Mouse (Mus musculus) gastrocnemius, postnatal 4 days (tissue): ENCODE data around the gene Fos. TPM values are rescaled to one million over a fixed set of nuclear protein-coding genes. Genes with fewer than 3 reads are reported as not detected.

Experiments used
- DNase-seq, 2 experiments: peaks; one replicate each; pipeline ENCODE4 v3.0.0; 2021 to 2022; ENCODE audit warnings: low spot score in 2 of 2, mixed read lengths in 2 of 2
- total RNA-seq, 2 experiments: library from RNA; stranded (reverse); gene quantifications; 2 replicates each; pipeline ENCODE4 v1.2.3; 2021

Gene Fos
- total RNA-seq, 2 experiments from 2014 or later: 19.0 to 20.0 TPM

DNA sequence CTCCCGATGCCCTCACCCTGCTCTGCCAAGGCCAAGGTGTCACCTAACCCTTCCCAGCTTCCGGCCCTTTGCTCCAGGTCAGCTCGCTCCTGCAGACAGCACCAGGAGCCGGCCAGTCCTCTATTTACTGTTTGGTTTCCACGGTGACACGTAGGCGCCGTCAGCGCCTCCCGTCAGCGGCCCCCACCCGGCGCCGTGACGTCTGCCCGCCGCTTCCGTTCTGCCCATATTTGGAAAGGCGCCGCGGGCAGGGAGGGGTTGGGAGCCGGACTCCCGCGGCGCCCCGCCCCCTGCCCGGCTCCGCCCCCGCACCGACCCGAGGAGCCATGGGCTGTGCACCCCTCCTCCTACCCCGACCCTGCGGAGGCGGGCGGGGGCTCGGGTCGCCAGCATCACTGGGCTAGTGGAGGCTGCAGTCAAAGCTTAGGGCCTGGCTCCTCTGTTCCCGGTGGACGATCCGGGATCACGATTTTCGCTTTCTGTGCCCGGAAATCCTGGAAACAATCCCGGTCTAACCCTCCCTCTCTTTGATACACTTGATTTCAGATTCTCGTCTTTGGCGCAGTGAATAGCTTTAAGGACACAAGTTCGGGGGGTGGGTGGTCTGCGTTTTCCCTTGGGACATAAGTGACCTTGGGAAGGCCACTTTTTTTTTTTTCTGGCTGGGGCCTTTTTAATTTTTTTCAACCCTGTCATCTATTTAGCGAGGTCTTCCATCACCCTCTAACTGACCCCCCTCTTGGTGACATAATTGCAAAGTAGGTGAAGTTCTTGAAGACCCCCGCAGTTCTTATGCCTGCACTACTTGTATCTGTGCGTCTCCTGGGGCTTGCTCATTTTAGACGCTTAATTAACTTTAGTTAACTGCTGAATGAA is 12.4 kb downstream of the Fos start:
- peak; percentile 97 to 98 for DNase-seq

DNA sequence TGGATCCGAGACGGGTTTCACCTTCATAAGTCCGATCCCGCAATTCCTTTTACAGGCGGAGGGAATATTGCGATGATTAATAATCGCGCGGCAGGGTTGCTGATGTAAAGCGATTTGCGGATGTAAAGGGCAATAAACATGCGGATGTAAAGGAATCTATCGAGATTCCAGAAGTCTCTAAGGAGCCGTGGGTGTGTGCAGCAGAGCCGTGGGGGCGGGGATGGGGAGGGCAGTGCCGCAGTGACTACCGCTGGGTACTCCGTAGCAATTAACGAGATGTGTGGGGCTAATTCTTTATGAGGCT is 13.0 kb downstream of the Fos start:
- no peak for DNase-seq

DNA sequence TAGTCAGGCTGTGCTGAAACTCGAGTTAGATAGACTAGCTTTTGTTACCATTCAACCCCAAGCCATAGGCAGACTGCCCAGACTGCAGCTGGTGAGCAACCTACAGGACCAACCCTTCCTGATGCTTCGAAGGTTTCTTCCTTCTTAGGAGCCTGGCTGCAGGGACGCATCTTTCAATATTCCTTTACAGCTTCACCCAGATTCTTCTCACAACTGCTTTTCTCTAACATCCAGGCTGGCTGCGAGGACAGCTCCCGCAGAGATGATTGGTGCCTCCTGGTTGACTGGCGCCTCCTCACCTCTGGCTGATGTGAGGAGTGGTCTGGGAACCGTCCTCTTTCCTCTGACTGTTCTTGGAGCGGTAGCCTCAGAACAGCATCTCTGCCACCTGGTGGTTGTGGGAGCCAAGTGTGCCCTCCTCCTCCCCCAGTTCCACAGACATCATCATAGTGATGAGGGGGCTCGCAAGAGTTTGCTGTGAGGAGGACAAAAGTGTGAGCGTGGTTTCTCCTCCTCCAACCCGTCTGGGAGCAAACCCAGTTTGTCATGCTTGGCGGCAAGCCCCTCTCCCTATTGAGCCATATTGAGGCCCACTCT is 14.0 kb downstream of the Fos start:
- DNase-seq: peak in 1 of 2 experiments; percentile 64

DNA sequence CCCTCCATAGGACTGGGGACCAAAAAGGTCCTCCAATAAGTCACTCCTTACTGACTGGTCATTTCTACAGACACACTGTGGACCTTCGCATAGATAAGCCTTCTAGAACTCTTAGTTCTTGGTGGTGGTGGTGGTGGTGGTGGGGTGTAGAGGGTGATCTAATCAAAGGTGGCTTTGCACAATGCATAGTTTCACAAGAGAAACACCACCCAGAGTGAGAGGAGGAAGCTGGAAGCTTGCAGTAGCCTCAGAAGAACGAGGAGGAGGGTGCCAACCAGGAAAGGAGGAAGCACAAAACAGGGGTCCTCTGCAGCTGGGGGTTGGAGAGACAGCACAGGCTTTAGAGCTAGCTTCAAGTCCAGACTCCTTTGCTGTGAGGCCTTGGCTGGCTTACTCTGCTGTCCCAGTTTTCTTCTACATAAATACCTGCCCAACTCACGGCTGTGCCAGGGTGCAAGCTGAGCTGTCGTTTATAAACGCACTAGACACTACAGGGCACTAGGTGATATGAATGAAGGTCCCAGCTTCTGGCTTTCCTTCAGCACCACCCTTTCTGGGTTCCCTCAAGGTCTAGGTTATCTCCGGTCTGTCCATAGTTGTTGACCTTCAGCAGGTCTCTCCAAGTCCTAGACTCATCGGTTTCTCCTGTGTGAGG is 15.7 kb downstream of the Fos start:
- no peak for DNase-seq

DNA sequence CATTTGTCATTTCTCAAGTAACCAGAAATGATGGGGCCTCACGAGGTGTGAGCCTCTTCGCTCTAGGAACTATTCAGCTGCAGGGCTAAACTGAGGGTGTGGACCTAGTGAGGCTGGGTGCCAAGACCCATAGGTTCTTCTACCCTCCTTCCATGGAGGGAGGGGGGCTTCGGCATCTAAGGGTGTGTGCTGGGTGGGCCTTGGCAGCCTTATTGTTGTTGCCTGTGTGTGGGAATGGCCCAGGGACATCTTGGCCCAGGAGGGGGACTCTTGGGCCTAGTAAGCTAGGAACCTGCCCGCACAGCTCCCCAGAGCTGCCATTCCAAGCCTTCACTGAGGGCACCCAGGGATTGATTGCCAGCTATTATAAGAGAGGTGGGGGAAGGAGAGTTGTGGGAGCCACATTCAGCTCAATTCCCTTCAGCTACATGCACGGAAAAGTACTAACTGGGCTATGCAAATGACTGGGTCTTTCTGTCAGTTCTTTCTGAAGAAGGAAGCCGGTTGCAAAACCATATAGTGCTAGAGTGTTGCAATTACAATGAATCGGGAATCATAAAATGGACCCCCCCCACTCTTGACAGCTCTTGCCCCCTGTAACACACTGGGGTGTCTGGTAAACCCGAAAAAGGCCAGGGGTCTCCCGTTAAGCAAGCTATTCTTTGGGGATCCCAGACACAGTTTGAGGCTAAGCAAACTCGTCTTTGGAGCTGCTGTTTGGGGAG is 16.6 kb downstream of the Fos start:
- no peak for DNase-seq

DNA sequence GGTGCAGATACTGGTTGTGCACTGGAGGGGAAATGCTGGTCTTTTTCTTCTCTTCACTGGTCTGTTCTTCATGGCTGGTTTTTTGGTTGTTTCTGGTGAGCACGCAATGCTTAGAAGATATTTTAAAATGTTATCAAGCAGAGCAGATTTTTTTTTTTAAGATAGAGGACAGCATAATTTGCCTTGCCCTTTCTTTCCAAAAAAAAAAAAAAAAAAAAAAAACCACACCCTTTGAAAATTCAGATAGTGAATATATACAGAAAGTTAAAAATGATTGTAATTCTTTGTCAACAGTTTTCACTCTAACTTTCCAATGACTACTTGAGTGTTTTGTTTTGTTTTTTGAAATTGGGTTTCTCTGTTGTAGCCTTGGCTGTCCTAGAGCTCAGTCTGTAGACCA is 17.3 kb downstream of the Fos start:
- no peak for DNase-seq

DNA sequence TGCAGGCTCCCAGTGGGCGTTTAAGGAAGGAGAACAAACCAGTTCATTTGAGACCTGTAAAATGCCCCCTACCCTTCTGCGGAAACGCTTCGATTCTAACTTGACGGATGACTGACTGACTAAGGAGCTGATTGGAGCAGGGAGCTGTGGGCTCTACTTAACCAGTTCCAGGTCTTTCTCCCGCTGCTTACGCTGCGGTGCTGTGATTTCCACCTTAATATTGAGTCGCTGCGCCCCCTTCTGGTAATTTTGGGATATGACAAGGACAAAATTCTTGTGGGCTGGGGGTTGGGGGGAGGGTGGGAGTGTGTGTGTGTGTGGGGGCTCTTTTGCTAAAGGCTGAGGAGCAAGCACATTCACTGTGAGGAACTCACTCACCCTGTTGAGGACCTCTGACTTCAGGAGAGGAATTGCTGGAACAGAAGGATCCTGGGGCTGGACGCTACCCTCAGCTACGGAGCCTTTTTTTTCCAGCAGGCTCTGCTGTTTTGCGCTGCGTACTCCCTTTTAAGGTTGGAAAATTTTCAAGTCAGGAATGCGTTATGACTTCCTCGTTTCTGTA is 18.5 kb downstream of the Fos start:
- peak in 1 of 2 experiments; percentile 63 for DNase-seq

DNA sequence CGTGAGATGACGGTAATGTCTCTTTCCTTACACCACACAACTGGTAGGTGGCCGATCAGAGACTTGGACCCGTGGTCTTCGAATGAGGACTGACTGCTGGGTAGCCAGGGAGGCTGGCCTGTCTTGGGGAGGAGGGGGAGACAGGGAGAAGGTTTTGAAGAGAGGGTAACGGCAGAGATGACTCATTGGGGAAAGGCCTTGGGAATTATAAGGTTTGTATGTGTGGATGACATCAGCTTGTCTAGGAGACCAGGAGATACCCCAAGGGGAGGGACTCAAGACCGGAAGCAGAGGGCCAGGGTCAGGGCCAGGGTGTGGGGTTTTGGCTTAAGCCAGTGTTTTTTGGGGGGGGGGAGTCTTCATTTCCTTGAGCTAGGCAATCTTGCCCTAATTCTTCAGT is 22.6 kb downstream of the Fos start:
- DNase-seq: no peak

DNA sequence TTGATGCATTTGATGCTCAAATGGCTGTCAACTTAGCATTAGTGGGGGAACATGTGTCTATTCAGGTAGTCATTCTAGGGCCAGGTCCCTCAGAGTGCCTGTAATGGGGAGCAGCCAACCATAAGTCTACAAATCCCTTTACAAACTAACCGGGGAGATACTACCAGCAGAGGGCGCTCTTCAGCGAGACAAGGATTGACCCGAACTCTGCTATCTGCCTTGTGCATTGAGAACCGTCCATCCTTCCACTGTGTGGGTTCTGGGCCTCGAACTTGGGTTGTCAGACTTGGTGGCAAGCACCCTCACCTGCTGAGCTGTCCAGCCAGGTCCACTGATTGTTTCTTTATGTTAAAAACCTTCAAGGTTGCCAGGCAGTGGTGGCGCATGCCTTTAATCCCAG is 23.1 kb downstream of the Fos start:
- peak; percentile 56 to 76 for DNase-seq

DNA sequence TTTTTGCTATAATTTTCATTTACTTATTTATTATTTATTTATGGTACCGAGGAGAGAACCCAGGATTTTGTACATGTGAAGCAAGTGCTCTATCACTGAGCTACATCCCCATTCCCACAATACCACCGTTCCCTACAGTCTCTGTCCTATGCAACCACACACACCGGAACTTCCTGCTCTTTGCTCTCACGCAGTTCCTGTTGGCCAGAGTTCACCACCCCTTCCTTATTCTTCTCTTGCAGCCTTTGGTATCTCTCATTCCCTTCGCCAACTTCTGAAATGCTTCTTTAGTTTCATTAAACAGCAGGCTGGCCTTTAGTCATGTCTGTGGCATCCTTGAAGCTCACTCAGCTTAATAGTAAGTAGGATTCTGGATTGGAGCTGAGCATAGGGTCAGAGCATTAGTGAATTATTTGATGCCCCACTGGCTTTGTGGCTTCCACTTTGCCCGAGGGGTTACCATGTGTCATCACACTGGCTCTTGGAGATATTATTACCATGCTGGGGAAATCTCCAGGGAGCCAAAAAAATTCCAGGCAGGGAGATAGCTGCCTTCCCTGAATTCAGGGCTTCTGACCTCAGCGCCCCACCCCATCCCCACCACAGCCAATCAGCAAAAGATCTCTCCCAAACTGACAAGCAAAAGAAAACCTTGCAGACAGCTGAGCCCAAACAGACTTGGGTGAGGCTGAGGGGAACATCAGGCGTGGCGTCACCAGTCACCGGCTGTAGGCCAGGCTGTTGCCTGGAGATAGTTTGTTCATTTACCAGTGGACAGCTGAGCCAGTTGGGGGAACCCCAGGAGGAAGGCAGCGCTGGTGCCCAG is 23.8 kb downstream of the Fos start:
- peak in 1 of 2 experiments; percentile 55 for DNase-seq

DNA sequence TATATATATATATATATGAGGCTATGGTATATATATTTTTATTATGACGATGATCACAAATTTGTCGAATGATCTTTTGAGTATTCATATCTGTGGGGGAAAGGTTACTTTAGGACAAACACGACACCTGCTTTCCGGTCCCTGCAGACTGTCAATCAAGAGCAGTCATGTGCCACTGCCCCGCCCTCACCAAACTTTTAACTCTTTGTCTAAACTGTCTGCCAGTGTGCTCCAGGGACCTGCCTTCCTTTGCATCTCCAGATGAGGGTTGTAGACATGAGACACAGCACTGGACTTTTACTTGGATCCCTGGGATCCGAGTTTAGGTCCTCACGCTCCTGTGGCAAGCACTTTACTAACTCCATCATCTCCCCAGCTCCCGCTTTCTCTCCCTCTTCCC is 25.3 kb downstream of the Fos start:
- DNase-seq: no peak

DNA sequence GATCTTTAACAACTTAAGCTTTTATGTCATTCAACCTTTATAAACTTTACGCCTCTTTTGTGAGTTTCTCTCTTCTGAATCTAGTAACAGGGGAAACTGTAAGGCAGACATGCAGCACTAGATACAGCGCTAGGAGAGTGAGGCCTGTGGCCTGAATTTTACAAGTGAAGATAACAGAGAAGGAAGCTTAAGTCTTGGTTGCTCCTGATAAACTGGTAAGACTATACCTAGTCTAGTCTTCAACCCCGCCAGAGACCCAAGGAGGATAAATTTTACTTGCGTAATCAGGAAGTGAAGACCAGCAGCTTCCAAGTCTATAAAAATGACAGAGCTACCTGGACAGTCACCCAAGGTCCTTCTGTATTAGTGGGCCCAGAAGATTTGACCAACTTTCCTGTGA is 29.0 kb downstream of the Fos start:
- no peak for DNase-seq

DNA sequence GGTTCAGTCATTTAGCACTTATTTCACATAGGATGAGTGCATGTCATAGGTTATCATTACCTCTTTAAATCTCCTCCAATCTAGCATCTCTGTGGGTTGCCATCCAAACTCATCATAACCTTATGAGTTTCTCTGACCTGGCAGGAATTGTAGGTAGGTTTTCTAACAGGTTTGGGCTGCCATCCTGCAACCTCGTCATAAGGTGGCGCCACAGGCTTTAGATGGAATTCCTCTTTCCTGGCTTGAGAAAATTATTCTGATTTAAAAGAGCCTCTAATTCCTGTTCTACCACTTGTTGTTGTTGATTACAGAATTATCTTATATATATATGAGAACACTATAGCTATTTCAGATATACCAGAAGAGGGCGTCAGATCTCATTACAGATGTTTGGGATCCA is 34.5 kb downstream of the Fos start:
- peak in 1 of 2 experiments; percentile 18 for DNase-seq

DNA sequence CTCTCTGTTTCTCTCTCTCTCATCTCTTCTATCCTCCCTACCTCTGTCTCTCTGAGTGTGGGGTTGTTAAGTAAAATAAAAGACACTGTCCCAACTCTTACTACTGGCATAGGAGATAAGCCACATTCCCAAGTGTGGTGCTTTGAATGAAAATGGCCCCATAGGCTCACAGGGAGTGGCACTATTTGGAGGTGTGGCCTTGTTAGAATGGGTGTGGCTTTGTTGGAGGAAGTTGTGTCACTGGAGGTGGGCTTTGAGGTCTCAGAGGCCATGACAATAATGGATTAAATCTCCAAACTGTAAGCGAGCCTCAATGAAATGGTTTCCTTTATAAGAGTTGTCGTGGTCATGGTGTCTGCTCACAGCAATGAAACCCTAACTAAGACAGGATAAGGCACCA is 36.3 kb downstream of the Fos start:
- no peak for DNase-seq

DNA sequence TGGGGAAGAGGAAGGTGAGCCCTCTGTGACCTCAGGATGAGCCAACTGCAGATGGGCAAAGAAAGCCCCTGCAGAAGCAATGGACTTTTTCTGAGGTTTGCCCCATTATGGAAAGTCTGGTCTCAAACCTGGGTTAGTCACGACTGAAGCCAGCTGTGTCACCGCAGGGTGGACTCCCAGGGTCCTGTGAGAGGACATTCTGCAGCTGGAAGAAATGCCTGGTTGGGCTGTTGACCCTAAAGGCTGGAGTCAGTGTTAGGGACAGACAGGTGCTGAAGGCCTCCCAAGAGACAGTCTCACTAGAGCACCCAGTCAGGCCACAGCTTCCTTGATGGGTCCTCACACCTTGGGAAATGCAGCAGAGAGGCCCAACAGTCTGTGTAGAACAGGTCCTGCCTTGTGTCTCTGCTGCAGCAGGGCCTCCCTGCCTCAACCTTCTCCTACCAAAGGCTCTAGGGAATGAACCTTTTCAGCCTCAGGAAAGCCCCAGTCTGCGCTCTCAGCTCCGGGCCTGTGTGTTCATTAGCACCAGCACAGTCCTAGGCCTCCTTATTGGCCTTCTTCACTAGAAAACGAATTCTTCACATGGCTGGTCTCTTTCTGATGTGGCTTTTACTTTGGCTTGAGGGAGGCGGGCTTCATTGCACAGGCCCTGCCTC is 40.2 kb downstream of the Fos start:
- no peak for DNase-seq

DNA sequence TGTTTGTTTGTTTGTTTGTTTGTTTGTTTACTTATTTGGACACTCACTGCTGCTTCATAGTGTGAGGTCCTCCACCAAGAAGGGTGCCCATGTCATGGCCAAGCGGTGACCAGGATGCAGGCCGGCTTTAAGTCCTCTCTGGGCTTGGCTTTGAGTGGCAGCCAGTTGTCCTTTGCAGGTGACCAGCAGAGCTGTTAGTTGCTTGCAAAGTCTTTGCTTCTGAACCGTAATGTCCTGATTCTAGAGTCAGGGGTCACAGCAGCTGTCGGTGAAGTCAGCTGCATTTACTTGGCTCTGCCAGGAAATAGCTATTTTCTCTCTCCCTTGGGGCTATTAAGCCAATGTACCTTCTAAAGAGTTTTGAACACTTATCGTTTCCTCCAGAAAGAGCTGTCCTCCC is 41.3 kb downstream of the Fos start:
- no peak for DNase-seq

DNA sequence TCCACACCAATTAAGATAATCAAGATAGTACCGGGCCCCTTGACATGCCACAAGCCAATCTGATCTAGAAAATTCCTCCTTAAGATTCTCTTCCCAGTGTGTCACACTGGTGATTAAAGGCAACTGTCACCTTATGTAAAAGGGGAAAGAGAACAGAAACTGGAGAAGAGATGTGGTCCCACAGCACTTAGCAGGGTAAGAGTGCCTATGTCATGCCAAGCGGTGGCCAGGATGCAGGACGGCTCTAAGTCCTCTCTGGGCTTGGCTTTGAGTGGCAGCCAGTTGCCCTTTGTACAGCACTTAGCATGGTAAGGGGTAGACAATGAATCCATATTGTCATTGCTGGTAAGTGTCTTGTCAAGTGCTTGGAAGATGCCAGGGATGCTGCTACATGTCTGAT is 42.2 kb downstream of the Fos start:
- DNase-seq: no peak

DNA sequence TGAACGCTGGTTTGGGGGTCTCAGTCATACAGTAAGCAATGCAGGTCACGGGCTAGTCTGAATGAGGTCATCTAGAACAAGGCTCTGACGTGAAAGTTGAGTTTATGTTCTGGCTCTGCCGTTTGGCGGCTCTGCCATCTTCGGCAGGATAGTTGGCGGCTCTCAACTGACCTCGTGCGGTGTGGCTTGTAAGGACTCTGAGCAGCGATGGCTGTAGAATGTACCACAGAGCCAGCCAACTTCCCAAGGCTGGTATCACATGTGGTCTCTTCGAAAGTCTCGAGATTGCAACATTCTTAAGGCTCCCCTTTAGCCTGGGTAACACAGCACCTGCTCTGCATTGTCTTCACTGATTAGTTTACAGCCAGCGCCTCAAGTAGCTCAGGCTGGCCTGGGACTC is 43.6 kb downstream of the Fos start:
- no peak for DNase-seq

DNA sequence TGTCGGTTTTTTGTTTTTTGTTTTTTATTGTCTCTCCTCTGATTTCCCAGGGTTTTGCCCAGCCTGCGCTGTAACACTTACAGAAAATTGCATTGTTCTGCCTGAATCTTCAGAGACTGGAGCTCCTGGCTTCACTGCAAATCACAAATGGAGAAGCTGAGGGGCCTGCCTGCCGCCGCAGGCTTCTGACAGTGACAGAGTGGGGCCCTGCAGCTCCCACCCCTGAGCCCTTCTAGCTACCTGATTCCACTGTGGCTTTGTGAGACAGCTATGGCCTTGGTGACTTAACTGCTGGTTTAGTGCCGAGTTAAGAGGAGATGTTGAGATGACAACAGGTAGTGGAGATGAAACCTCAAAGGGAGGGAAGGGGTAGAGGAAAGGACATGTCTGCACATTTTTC is 44.3 kb downstream of the Fos start:
- DNase-seq: no peak

DNA sequence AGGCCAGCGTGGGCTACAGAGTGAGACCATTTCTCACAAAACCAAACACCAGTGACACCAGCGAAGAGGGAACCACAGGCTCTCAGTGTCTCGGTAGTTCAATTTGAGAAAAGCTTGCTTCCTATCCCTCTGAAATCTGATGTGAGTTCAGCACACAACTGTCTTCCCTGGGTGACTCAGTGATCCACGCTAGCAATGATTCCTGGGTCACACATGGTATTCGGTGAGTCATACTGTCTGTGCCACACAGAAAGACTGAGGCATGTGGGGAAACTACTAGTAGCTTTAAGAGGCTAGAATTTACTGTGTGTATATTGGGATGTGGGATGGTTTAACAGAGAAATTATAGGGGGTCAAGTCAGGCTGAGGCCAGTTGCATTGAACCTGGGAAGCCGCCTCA is 45.9 kb downstream of the Fos start:
- no peak for DNase-seq
